Mouse (Mus musculus) liver, embryonic 13.5 days (tissue): ENCODE measurements around the gene Nfia. TPM values are rescaled to one million over a fixed set of nuclear protein-coding genes. Genes with fewer than 3 reads are reported as not detected.

Source experiments
- ATAC-seq: fragments of 200-750 bp; cut with Nextera tagmentation; 2 replicates; pipeline ENCODE4 v1.8.0; 2017; ENCODE audit warnings: low read depth, mild to moderate bottlenecking, moderate number of reproducible peaks, moderate library complexity
- DNase-seq: peaks from one replicate; pipeline ENCODE4 v3.0.0; 2022
- H3K27ac ChIP-seq: fragments of 300-500 bp; sonication (generic); 2 replicates; pipeline ENCODE4 v1.5.1; 2015; ENCODE audit warnings: moderate library complexity, mild to moderate bottlenecking, inconsistent platforms
- H3K27me3 ChIP-seq: fragments of 300-500 bp; sonication (generic); 2 replicates; pipeline ENCODE4 v1.6.1; 2015; ENCODE audit warnings: mild to moderate bottlenecking, inconsistent platforms
- H3K36me3 ChIP-seq: fragments of 300-500 bp; sonication (generic); 2 replicates; pipeline ENCODE4 v1.6.1; 2015; ENCODE audit warnings: mild to moderate bottlenecking, inconsistent platforms
- H3K4me1 ChIP-seq: fragments of 300-500 bp; sonication (generic); replicated peaks from 2 replicates; pipeline ENCODE4 v1.6.1; 2015; ENCODE audit warnings: inconsistent platforms
- H3K4me2 ChIP-seq: fragments of 300-500 bp; sonication (generic); 2 replicates; pipeline ENCODE4 v1.6.1; 2015; ENCODE audit warnings: inconsistent platforms, mild to moderate bottlenecking, moderate library complexity
- H3K4me3 ChIP-seq: fragments of 300-500 bp; sonication (generic); replicated peaks from 2 replicates; pipeline ENCODE4 v1.5.1; 2015; ENCODE audit warnings: mild to moderate bottlenecking, inconsistent platforms
- H3K9ac ChIP-seq: fragments of 300-500 bp; sonication (generic); 2 replicates; pipeline ENCODE4 v1.6.1; 2015; ENCODE audit warnings: mild to moderate bottlenecking, inconsistent platforms
- H3K9me3 ChIP-seq: fragments of 300-500 bp; sonication (generic); replicated peaks from 2 replicates; pipeline ENCODE4 v1.6.1; 2016; ENCODE audit warnings: inconsistent platforms
- WGBS: fragments of 180-500 bp; shearing (Covaris S2); methylation state at CpG from one replicate; pipeline ENCODE4 v1.1.7; 2015; ENCODE audit not compliant: insufficient replicate concordance; 5-methylcytosine and 5-hydroxymethylcytosine counted together
- polyA plus RNA-seq: library from polyadenylated mRNA; unstranded; fragments of >200 nt; fragmentation: Nextera tagmentation; extraction: Ambion mirVana; gene quantifications from 2 replicates; pipeline ENCODE4 v1.2.1, GENCODE M21; 2015

The Nfia gene
- polyA plus RNA-seq, 1 experiment from 2014 or later = 3.0 TPM

- Histone ChIP-seq H3K9me3 (no peaks in the 10 kb centered on the region), H3K4me3 (no peak overlapping the region), H3K27me3 (peaks cover 3% of the 10 kb centered on the region; the same call in 1 of the 2 replicates), H3K4me2 (no peak overlapping the region), H3K4me1 (peaks cover 6% of the 10 kb centered on the region; the same call in 1 of the 2 replicates), H3K27ac (no peak overlapping the region), H3K9ac (no peak overlapping the region), H3K36me3 (no peaks in the 10 kb centered on the region)
- ATAC-seq = no peak
- no peak for DNase-seq
- 53% methylated on average over 4 of the region's 4 CpGs for WGBS
These were observed 5.5 kb upstream of the Nfia start for GRCm38 (mm10) chr4:97767025-97767424.

GRCm38 (mm10) chr4:97767516-97767915 is 5.0 kb upstream of the Nfia start:
- Histone ChIP-seq H3K9ac (no peak overlapping the region), H3K27ac (no peak overlapping the region), H3K27me3 (peaks cover 3% of the 10 kb centered on the region; the same call in 1 of the 2 replicates), H3K36me3 (no peaks in the 10 kb centered on the region), H3K4me3 (no peak overlapping the region), H3K9me3 (no peaks in the 10 kb centered on the region), H3K4me1 (peaks cover 8% of the 10 kb centered on the region; the same call in 1 of the 2 replicates), H3K4me2 (no peak overlapping the region)
- no peak for ATAC-seq
- 75% methylated on average over 5 of the region's 5 CpGs for WGBS
- no peak for DNase-seq

GRCm38 (mm10) chr4:97769861-97770260 is 2.7 kb upstream of the Nfia start:
- Histone ChIP-seq H3K4me3 (no peak overlapping the region), H3K9ac (no peak overlapping the region), H3K4me2 (no peak overlapping the region), H3K36me3 (no peaks in the 10 kb centered on the region), H3K9me3 (no peaks in the 10 kb centered on the region), H3K27ac (no peak overlapping the region), H3K27me3 (peaks cover 13% of the 10 kb centered on the region), H3K4me1 (peaks cover 12% of the 10 kb centered on the region; the same call in 1 of the 2 replicates)
- ATAC-seq (no peak), DNase-seq (no peak)
- no CpG with 5 or more reads among the region's 1 CpGs for WGBS

DNA sequence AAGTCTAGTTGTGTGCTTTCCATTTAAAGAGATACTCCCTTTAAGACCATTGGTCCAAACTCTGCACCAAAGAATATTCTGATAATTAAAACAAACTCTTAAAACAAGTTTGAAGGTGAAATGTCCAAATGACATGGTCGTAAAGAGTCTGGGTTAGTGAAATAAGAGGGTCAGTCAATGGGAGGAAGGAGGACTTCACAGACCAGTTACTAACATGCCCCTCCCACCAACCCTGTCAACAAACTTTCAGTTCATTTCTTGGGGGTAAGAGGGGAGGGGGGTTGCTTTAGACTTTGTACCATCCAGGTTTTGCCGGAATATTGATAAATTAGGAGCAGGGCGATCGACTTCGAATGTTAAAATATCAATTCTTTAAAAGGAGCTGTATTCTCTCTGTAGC is 1.1 kb upstream of the Nfia start:
- DNase-seq (no peak), ATAC-seq (no peak)
- Histone ChIP-seq H3K4me2 (peak overlapping the region; percentile 76), H3K4me3 (peak overlapping the region; percentile 61), H3K27me3 (peaks cover 28% of the 10 kb centered on the region), H3K9me3 (no peaks in the 10 kb centered on the region), H3K4me1 (peaks cover 18% of the 10 kb centered on the region), H3K36me3 (no peaks in the 10 kb centered on the region), H3K9ac (no peak overlapping the region), H3K27ac (no peak overlapping the region)
- WGBS = 16% methylated on average over 5 of the region's 5 CpGs

- Histone ChIP-seq H3K36me3 (no peaks in the 10 kb centered on the region), H3K27ac (peak overlapping the region; percentile 67), H3K9me3 (no peaks in the 10 kb centered on the region), H3K4me3 (peak overlapping the region; percentile 61), H3K9ac (peak overlapping the region; percentile 49), H3K4me2 (peak overlapping the region; percentile 76), H3K27me3 (peaks cover 35% of the 10 kb centered on the region), H3K4me1 (peaks cover 18% of the 10 kb centered on the region)
- under 1% methylated on average over 25 of the region's 25 CpGs for WGBS
- peak; percentile 97 for ATAC-seq
- DNase-seq = peak; percentile 88
These were observed 450 bp upstream of the Nfia start for GRCm38 (mm10) chr4:97772084-97772484.

DNA sequence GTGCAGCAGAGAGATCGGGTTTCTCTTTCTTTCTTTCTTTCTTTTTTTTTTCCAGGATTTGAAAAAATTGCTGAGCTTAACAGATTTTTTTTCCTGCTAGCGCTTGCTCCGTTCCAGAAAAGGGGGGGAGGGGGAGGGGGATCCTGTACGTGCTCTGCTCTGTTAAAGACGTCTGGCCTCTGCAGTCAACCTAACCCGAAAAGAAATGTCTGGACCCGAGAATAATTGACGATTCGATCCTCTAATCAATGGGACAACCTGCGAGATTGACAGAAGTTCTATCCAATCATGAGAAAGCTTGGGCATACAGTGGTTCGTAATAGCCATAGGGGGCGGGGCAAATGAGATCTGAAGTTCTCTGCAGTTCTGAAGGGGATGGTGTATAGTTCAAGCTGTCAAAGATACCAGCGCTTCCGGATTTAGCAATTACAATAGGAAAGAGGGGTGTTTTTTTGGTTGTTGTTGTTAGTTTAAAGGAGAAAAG is 618 bp downstream of the Nfia start:
- H3K4me3 ChIP-seq = peak overlapping the region; percentile 61
- ATAC-seq = peak; percentile 65
- H3K4me1 ChIP-seq = peaks cover 23% of the 10 kb centered on the region
- WGBS = under 1% methylated on average over 14 of the region's 14 CpGs
- H3K9me3 ChIP-seq = no peaks in the 10 kb centered on the region
- H3K4me2 ChIP-seq = peak overlapping the region; percentile 76
- DNase-seq = peak; percentile 83
- no peak overlapping the region for H3K27ac ChIP-seq
- H3K9ac ChIP-seq = no peak overlapping the region
- H3K27me3 ChIP-seq = peaks cover 46% of the 10 kb centered on the region
- no peaks in the 10 kb centered on the region for H3K36me3 ChIP-seq

DNA sequence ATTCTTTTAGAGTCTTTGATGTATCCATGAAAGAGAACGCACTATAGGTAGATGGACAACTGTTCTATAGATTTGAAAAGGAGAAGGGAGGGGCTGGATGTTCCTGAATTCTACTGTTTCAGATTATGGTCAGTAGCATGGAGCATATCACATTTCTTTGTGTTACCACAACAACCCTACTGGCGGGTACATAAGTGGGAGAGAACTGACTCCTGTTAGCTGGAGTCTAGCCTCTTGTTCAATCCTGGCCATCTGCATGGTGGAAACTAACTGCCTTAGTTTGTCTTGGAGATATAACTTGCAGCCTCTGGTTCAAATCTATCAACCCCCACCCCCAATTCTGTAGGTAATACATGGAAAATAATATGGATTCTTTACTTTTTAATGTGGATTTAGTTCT is 1.3 kb downstream of the Nfia start:
- no peak overlapping the region for H3K27ac ChIP-seq
- peaks cover 25% of the 10 kb centered on the region for H3K4me1 ChIP-seq
- ATAC-seq (no peak), DNase-seq (no peak)
- H3K4me2 ChIP-seq = peak overlapping the region; percentile 76
- 65% methylated on average over 2 of the region's 2 CpGs for WGBS
- 0 out of 2 replicates have a peak overlapping the region, but pooled peaks have one; percentile 61 for H3K4me3 ChIP-seq
- H3K36me3 ChIP-seq = no peaks in the 10 kb centered on the region
- H3K9me3 ChIP-seq = no peaks in the 10 kb centered on the region
- peaks cover 52% of the 10 kb centered on the region for H3K27me3 ChIP-seq
- H3K9ac ChIP-seq = no peak overlapping the region

DNA sequence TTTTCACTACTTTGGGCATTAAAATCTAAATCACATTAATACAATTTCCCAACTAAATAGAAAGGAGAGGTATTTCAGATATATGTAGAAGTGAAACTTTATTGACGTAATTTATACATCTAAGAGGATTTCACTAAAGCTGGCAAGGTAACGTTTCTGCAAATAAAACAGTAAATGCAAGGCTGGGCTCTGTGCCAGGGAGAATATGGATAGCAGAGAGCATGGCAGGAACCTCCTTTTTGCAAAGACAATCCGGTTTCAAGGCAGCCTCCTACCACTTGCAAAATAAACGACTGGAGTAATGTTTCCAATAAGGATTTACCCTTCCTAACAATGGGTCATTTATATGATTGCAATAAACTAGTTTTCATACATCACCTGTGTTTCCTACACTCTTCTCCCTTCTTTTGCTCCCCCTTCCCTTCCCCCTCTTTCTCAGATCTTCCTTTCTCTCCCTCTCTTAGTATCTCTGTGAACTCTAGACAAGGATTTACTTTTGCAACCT is 2.0 kb downstream of the Nfia start:
- Histone ChIP-seq H3K4me3 (no peak overlapping the region), H3K9me3 (no peaks in the 10 kb centered on the region), H3K27ac (peak overlapping the region; percentile 29; the same call in 1 of the 2 replicates), H3K27me3 (peaks cover 59% of the 10 kb centered on the region), H3K4me1 (peaks cover 28% of the 10 kb centered on the region), H3K9ac (no peak overlapping the region), H3K36me3 (no peaks in the 10 kb centered on the region), H3K4me2 (peak overlapping the region; percentile 71; the same call in 1 of the 2 replicates)
- WGBS = 26% methylated on average over 4 of the region's 4 CpGs
- ATAC-seq (no peak), DNase-seq (no peak)

DNA sequence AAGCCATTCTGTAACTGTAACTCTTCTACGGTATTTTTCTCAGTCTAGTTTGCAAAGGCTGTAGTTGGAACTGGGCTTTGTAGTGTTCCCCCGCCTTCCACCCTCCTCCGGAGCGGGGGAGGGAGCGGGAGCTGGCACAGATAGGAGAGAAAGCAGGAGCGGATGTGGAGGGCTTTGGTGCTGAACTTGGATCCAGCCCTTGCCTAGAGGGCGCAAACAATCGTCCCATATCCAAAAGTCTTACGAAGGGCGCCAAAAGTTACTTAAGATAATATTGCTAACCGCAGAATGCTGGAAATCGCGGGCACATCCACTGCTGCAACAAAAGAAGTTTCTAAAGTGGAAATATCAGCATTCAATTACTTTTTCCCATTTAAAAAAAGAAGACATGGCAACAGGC is 2.5 kb downstream of the Nfia start:
- Histone ChIP-seq H3K4me3 (peak overlapping the region; percentile 28), H3K27me3 (peaks cover 65% of the 10 kb centered on the region), H3K9ac (no peak overlapping the region), H3K4me2 (peak overlapping the region; percentile 71), H3K27ac (no peak overlapping the region), H3K4me1 (peaks cover 29% of the 10 kb centered on the region), H3K36me3 (no peaks in the 10 kb centered on the region), H3K9me3 (no peaks in the 10 kb centered on the region)
- WGBS = 1% methylated on average over 13 of the region's 13 CpGs
- no peak for ATAC-seq
- DNase-seq = no peak

- H3K27ac ChIP-seq = no peak overlapping the region
These were observed 3.1 kb downstream of the Nfia start for GRCm38 (mm10) chr4:97775494-97776265.

GRCm38 (mm10) chr4:97776388-97777080 is 4.0 kb downstream of the Nfia start:
- no peak for DNase-seq
- H3K4me2 ChIP-seq = peak overlapping the region; percentile 71
- H3K9ac ChIP-seq = peak overlapping the region; percentile 73; the same call in 1 of the 2 replicates
- WGBS = 3% methylated on average over 10 of the region's 10 CpGs
- ATAC-seq = no peak
- peaks cover 28% of the 10 kb centered on the region for H3K4me1 ChIP-seq
- no peaks in the 10 kb centered on the region for H3K36me3 ChIP-seq
- peak overlapping the region; percentile 47 for H3K27ac ChIP-seq
- no peaks in the 10 kb centered on the region for H3K9me3 ChIP-seq
- peaks cover 74% of the 10 kb centered on the region for H3K27me3 ChIP-seq
- peak overlapping the region; percentile 68 for H3K4me3 ChIP-seq

More at GRCm38 (mm10) chr4:97775494-97776265, 3.1 kb downstream of the Nfia start:
- Histone ChIP-seq H3K4me3 (peak overlapping the region; percentile 28), H3K27me3 (peaks cover 69% of the 10 kb centered on the region), H3K36me3 (no peaks in the 10 kb centered on the region), H3K9ac (no peak overlapping the region), H3K4me1 (peaks cover 29% of the 10 kb centered on the region), H3K9me3 (no peaks in the 10 kb centered on the region), H3K4me2 (peak overlapping the region; percentile 71)
- WGBS = 1% methylated on average over 20 of the region's 20 CpGs
- ATAC-seq (no peak), DNase-seq (no peak)
